Mouse (Mus musculus): ENCODE results near the gene Henmt1. TPM values are rescaled to one million over a fixed set of nuclear protein-coding genes. Genes with fewer than 3 reads are reported as not detected.

The Henmt1 gene
- polyA plus RNA-seq, 1 experiment from 2014 or later = 1.0 TPM

GRCm38 (mm10) chr3:108959680-108960295, 20.1 kb downstream of the Henmt1 start:
- no peaks in the 10 kb centered on the region for H3K4me1 ChIP-seq (ENCODE audit: control insufficient read depth, insufficient read depth, low read length)
- no peak for ATAC-seq (ENCODE audit: insufficient number of reproducible peaks, low FRiP score, low TSS enrichment, low read depth)
- no peak overlapping the region for H3K4me3 ChIP-seq (ENCODE audit: low read depth, low read length)
- H3K9ac ChIP-seq (ENCODE audit: low read length) = no peak overlapping the region
- H3K4me2 ChIP-seq (ENCODE audit: low read depth, severe bottlenecking) = no peak overlapping the region
- no peak for DNase-seq (ENCODE audit: low spot score)
- H3K9me3 ChIP-seq (ENCODE audit: control insufficient read depth, low read length) = no peaks in the 10 kb centered on the region
- H3K36me3 ChIP-seq (ENCODE audit: control insufficient read depth, insufficient read depth, low read length) = no peaks in the 10 kb centered on the region
- no peaks in the 10 kb centered on the region for H3K27me3 ChIP-seq (ENCODE audit: control insufficient read depth, insufficient read depth, low read length)
- H3K27ac ChIP-seq (replicated peaks; ENCODE audit: low read depth, low read length) = no peak overlapping the region
- 77% methylated on average over 13 of the region's 13 CpGs for WGBS

DNA sequence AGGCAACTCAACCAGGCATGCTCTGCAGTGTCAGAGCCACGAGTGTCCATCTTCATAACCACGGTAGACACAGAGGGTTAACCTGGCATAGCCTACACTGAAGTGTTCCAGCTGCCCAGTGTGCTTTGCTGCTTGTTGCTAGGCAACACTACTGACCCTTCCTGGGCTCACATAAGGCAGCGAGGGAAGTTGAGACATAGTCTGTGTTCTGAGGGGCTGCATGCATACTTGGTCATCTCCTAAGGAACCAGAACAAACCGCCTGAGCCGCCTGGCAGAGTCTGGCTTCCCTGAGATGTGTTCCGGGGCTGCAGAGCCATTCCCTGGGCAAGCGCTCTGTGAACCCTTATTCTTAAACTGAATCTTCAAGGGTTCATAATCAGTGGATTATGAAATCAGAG, 21.6 kb downstream of the Henmt1 start:
- Histone ChIP-seq H3K27ac (replicated peaks; ENCODE audit: low read depth, low read length) (no peak overlapping the region), H3K9ac (ENCODE audit: low read length) (no peak overlapping the region)
- ATAC-seq (ENCODE audit: insufficient number of reproducible peaks, low FRiP score, low TSS enrichment, low read depth) = 0 out of 2 replicates have a peak, but pooled peaks have one; percentile 51

GRCm38 (mm10) chr3:108961655-108962054, 22.0 kb downstream of the Henmt1 start:
- WGBS = 62% methylated on average over 6 of the region's 6 CpGs
- Histone ChIP-seq H3K4me1 (ENCODE audit: control insufficient read depth, insufficient read depth, low read length) (no peaks in the 10 kb centered on the region), H3K36me3 (ENCODE audit: control insufficient read depth, insufficient read depth, low read length) (no peaks in the 10 kb centered on the region), H3K27ac (replicated peaks; ENCODE audit: low read depth, low read length) (no peak overlapping the region), H3K4me2 (ENCODE audit: low read depth, severe bottlenecking) (no peak overlapping the region), H3K9me3 (ENCODE audit: control insufficient read depth, low read length) (no peaks in the 10 kb centered on the region), H3K9ac (ENCODE audit: low read length) (no peak overlapping the region), H3K4me3 (ENCODE audit: low read depth, low read length) (no peak overlapping the region), H3K27me3 (ENCODE audit: control insufficient read depth, insufficient read depth, low read length) (no peaks in the 10 kb centered on the region)
- no peak for DNase-seq (ENCODE audit: low spot score)
- no peak for ATAC-seq (ENCODE audit: insufficient number of reproducible peaks, low FRiP score, low TSS enrichment, low read depth)

More for the DNA sequence above, 21.6 kb downstream of the Henmt1 start:
- no peak for DNase-seq (ENCODE audit: low spot score)
- Histone ChIP-seq H3K9me3 (ENCODE audit: control insufficient read depth, low read length) (no peaks in the 10 kb centered on the region), H3K27me3 (ENCODE audit: control insufficient read depth, insufficient read depth, low read length) (no peaks in the 10 kb centered on the region), H3K4me3 (ENCODE audit: low read depth, low read length) (no peak overlapping the region), H3K4me1 (ENCODE audit: control insufficient read depth, insufficient read depth, low read length) (no peaks in the 10 kb centered on the region), H3K36me3 (ENCODE audit: control insufficient read depth, insufficient read depth, low read length) (no peaks in the 10 kb centered on the region), H3K4me2 (ENCODE audit: low read depth, severe bottlenecking) (no peak overlapping the region)
- WGBS = 63% methylated on average over 7 of the region's 7 CpGs

- H3K4me1 ChIP-seq (ENCODE audit: control insufficient read depth, insufficient read depth, low read length) = no peaks in the 10 kb centered on the region
- ATAC-seq (ENCODE audit: insufficient number of reproducible peaks, low FRiP score, low TSS enrichment, low read depth) (no peak), DNase-seq (ENCODE audit: low spot score) (no peak)
- H3K27me3 ChIP-seq (ENCODE audit: control insufficient read depth, insufficient read depth, low read length) = no peaks in the 10 kb centered on the region
- no peak overlapping the region for H3K4me3 ChIP-seq (ENCODE audit: low read depth, low read length)
- H3K9me3 ChIP-seq (ENCODE audit: control insufficient read depth, low read length) = no peaks in the 10 kb centered on the region
- no peak overlapping the region for H3K9ac ChIP-seq (ENCODE audit: low read length)
- WGBS = 83% methylated on average over 3 of the region's 3 CpGs
- H3K27ac ChIP-seq (replicated peaks; ENCODE audit: low read depth, low read length) = no peak overlapping the region
- no peak overlapping the region for H3K4me2 ChIP-seq (ENCODE audit: low read depth, severe bottlenecking)
- no peaks in the 10 kb centered on the region for H3K36me3 ChIP-seq (ENCODE audit: control insufficient read depth, insufficient read depth, low read length)
Observed at GRCm38 (mm10) chr3:108963278-108963677, 23.6 kb downstream of the Henmt1 start.

GRCm38 (mm10) chr3:108963776-108964175, 24.1 kb downstream of the Henmt1 start:
- H3K9me3 ChIP-seq (ENCODE audit: control insufficient read depth, low read length) = no peaks in the 10 kb centered on the region
- 87% methylated on average over 3 of the region's 3 CpGs for WGBS
- H3K27me3 ChIP-seq (ENCODE audit: control insufficient read depth, insufficient read depth, low read length) = no peaks in the 10 kb centered on the region
- ATAC-seq (ENCODE audit: insufficient number of reproducible peaks, low FRiP score, low TSS enrichment, low read depth) (no peak), DNase-seq (ENCODE audit: low spot score) (no peak)
- no peak overlapping the region for H3K9ac ChIP-seq (ENCODE audit: low read length)
- no peak overlapping the region for H3K4me2 ChIP-seq (ENCODE audit: low read depth, severe bottlenecking)
- H3K36me3 ChIP-seq (ENCODE audit: control insufficient read depth, insufficient read depth, low read length) = no peaks in the 10 kb centered on the region
- H3K4me3 ChIP-seq (ENCODE audit: low read depth, low read length) = no peak overlapping the region
- no peaks in the 10 kb centered on the region for H3K4me1 ChIP-seq (ENCODE audit: control insufficient read depth, insufficient read depth, low read length)
- H3K27ac ChIP-seq (replicated peaks; ENCODE audit: low read depth, low read length) = no peak overlapping the region

- DNase-seq (ENCODE audit: low spot score) = no peak
Observed at GRCm38 (mm10) chr3:108964361-108965044, 24.8 kb downstream of the Henmt1 start.

DNA sequence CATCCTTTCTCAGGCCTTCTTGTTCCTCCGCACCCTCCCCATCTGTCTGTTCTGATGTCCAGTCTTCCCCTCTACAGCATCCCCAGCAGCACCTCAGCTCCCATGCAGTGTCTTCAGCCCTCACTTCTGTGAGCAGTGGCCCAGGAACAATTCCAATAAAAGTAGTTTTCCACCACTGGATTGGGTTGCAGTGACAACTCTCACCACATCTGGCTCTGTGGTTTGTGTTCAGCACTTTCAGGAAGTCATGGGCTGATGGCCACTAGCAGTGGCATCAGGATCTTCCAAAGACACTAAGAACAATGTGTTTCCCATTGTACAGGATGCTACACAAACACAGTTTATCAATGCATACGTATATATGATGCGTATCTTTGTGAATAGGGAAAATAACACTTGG, 26.4 kb downstream of the Henmt1 start:
- Histone ChIP-seq H3K36me3 (ENCODE audit: control insufficient read depth, insufficient read depth, low read length) (no peaks in the 10 kb centered on the region), H3K27ac (replicated peaks; ENCODE audit: low read depth, low read length) (no peak overlapping the region), H3K9ac (ENCODE audit: low read length) (no peak overlapping the region), H3K27me3 (ENCODE audit: control insufficient read depth, insufficient read depth, low read length) (no peaks in the 10 kb centered on the region), H3K9me3 (ENCODE audit: control insufficient read depth, low read length) (no peaks in the 10 kb centered on the region), H3K4me2 (ENCODE audit: low read depth, severe bottlenecking) (no peak overlapping the region), H3K4me3 (ENCODE audit: low read depth, low read length) (no peak overlapping the region), H3K4me1 (ENCODE audit: control insufficient read depth, insufficient read depth, low read length) (no peaks in the 10 kb centered on the region)
- no peak for DNase-seq (ENCODE audit: low spot score)
- ATAC-seq (ENCODE audit: insufficient number of reproducible peaks, low FRiP score, low TSS enrichment, low read depth) = no peak
- WGBS = 98% methylated on average over 3 of the region's 3 CpGs

More at GRCm38 (mm10) chr3:108964361-108965044, 24.8 kb downstream of the Henmt1 start:
- no peak for ATAC-seq (ENCODE audit: insufficient number of reproducible peaks, low FRiP score, low TSS enrichment, low read depth)
- no peak overlapping the region for H3K9ac ChIP-seq (ENCODE audit: low read length)
- H3K27ac ChIP-seq (replicated peaks; ENCODE audit: low read depth, low read length) = no peak overlapping the region
- H3K4me2 ChIP-seq (ENCODE audit: low read depth, severe bottlenecking) = no peak overlapping the region
- no peaks in the 10 kb centered on the region for H3K36me3 ChIP-seq (ENCODE audit: control insufficient read depth, insufficient read depth, low read length)
- no peak overlapping the region for H3K4me3 ChIP-seq (ENCODE audit: low read depth, low read length)
- no peaks in the 10 kb centered on the region for H3K27me3 ChIP-seq (ENCODE audit: control insufficient read depth, insufficient read depth, low read length)
- no peaks in the 10 kb centered on the region for H3K9me3 ChIP-seq (ENCODE audit: control insufficient read depth, low read length)
- no peaks in the 10 kb centered on the region for H3K4me1 ChIP-seq (ENCODE audit: control insufficient read depth, insufficient read depth, low read length)
- WGBS = 72% methylated on average over 7 of the region's 7 CpGs

GRCm38 (mm10) chr3:108973980-108974660, 34.4 kb downstream of the Henmt1 start:
- no peaks in the 10 kb centered on the region; the same call in 1 of the 2 replicates for H3K36me3 ChIP-seq (ENCODE audit: control insufficient read depth, insufficient read depth, low read length)
- ATAC-seq (ENCODE audit: insufficient number of reproducible peaks, low FRiP score, low TSS enrichment, low read depth) (no peak), DNase-seq (ENCODE audit: low spot score) (no peak)
- H3K27me3 ChIP-seq (ENCODE audit: control insufficient read depth, insufficient read depth, low read length) = no peaks in the 10 kb centered on the region
- H3K4me2 ChIP-seq (ENCODE audit: low read depth, severe bottlenecking) = no peak overlapping the region
- H3K4me1 ChIP-seq (ENCODE audit: control insufficient read depth, insufficient read depth, low read length) = no peaks in the 10 kb centered on the region
- H3K9me3 ChIP-seq (ENCODE audit: control insufficient read depth, low read length) = no peaks in the 10 kb centered on the region
- 91% methylated on average over 13 of the region's 13 CpGs for WGBS
- H3K4me3 ChIP-seq (ENCODE audit: low read depth, low read length) = no peak overlapping the region
- no peak overlapping the region for H3K27ac ChIP-seq (replicated peaks; ENCODE audit: low read depth, low read length)
- H3K9ac ChIP-seq (ENCODE audit: low read length) = no peak overlapping the region

Data from limb, embryonic 11.5 days (tissue).